Mouse (Mus musculus) yolk sac, embryonic 10.5 days (tissue): ENCODE results near the gene Dnah7a.
A peak's percentile ranks its signal among the peaks of the same experiment; 100 is the strongest.
"Not testable (repeated sequence)": the region's sequence is repeated elsewhere in the genome, so short reads cannot be mapped to it uniquely, and the experiment has no call there.

ENCODE experiments used
- DNase-seq: peaks from one replicate; pipeline ENCODE4 v3.0.0-alpha.2; 2017; ENCODE audit warnings: low spot score

The Dnah7a gene

GRCm38 (mm10) chr1:53706431-53707361 lies at the start of gene Dnah7a:
Gene Dnah7a (minus strand): TSS chr1:53706784.
- peak; percentile 38 for DNase-seq

- DNase-seq: not testable (repeated sequence)
Observed at GRCm38 (mm10) chr1:53753501-53753900, 46.9 kb upstream of the Dnah7a start.

GRCm38 (mm10) chr1:53751144-53751543 lies 44.6 kb upstream of the Dnah7a start:
- DNase-seq: no peak

GRCm38 (mm10) chr1:53750697-53751096 lies 44.1 kb upstream of the Dnah7a start:
- not testable (repeated sequence) for DNase-seq

- not testable (repeated sequence) for DNase-seq
Observed at GRCm38 (mm10) chr1:53749881-53750385, 43.3 kb upstream of the Dnah7a start.

GRCm38 (mm10) chr1:53748571-53748970 lies 42.0 kb upstream of the Dnah7a start:
- DNase-seq: no peak

- DNase-seq: no peak
Observed at GRCm38 (mm10) chr1:53746001-53746400, 39.4 kb upstream of the Dnah7a start.

- no peak for DNase-seq
Observed at GRCm38 (mm10) chr1:53741742-53742458, 35.3 kb upstream of the Dnah7a start.

GRCm38 (mm10) chr1:53740777-53741336 lies 34.3 kb upstream of the Dnah7a start:
- no peak for DNase-seq

- DNase-seq: not testable (repeated sequence)
Observed at GRCm38 (mm10) chr1:53740077-53740776, 33.6 kb upstream of the Dnah7a start.

GRCm38 (mm10) chr1:53736583-53736982 lies 30.0 kb upstream of the Dnah7a start:
- DNase-seq: no peak

- DNase-seq: no peak
Observed at GRCm38 (mm10) chr1:53728489-53729225, 22.1 kb upstream of the Dnah7a start.

GRCm38 (mm10) chr1:53726883-53727282 lies 20.3 kb upstream of the Dnah7a start:
- DNase-seq: no peak

GRCm38 (mm10) chr1:53721353-53721752 lies 14.8 kb upstream of the Dnah7a start:
- DNase-seq: no peak

- DNase-seq: no peak
Observed at GRCm38 (mm10) chr1:53720601-53721351, 14.2 kb upstream of the Dnah7a start.

GRCm38 (mm10) chr1:53715966-53716515 lies 9.5 kb upstream of the Dnah7a start:
- no peak for DNase-seq

- peak; percentile 13 for DNase-seq
Observed at GRCm38 (mm10) chr1:53715446-53715845, 8.9 kb upstream of the Dnah7a start.

- not testable (repeated sequence) for DNase-seq
Observed at GRCm38 (mm10) chr1:53713383-53713782, 6.8 kb upstream of the Dnah7a start.

GRCm38 (mm10) chr1:53711069-53711468 lies 4.5 kb upstream of the Dnah7a start:
- no peak for DNase-seq

GRCm38 (mm10) chr1:53709602-53710001 lies 3.0 kb upstream of the Dnah7a start:
- not testable (repeated sequence) for DNase-seq
